In the genomic region with DNA sequence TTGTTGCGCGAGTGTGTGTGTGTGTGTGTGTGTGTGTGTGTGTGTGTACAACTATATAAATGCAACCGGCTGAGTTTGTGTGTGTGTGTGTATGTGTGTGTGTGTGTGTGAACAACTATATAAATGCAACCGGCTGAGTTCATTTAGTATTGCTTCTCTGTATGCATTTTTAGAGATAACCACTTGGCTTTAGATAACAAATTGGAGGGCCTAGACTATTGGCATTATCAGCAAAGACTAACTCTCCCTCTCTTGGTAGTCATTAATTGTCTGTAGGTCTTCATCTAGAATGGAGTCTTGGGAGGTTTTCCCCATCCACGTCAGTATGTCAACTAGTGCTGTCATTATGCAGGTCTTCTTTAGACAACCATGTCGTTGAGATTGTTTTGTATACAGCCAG, we compare ENCODE assay signal across 25 mouse cellular contexts. TPM values are rescaled to one million over a fixed set of nuclear protein-coding genes. Genes with fewer than 3 reads are reported as not detected.
A peak's percentile ranks its signal among the peaks of the same experiment; 100 is the strongest.
DNase-seq lines count a peak whose midpoint lies in the region; ATAC-seq and TF ChIP-seq lines count a peak whose summit lies in the region.
"Had no signal": no experiment of that assay in that cellular context is flagged by ENCODE, and none has a peak within 500 bp of the region (broad histone marks: within the 10 kb centered on the region; RNA-seq: fewer than 3 reads in every experiment).

No protein-coding gene starts in this region.

- H3K9me3 ChIP-seq in liver, embryonic 12.5 days (replicated peaks), result no peaks in the 10 kb centered on the region
- no peaks in the 10 kb centered on the region for H3K9me3 ChIP-seq in liver, embryonic 14.5 days (ENCODE audit: control insufficient read depth, low read length)
- H3K9me3 ChIP-seq in liver, embryonic 16.5 days (replicated peaks; ENCODE audit: control insufficient read depth, low read length), result no peaks in the 10 kb centered on the region
- H3K9me3 ChIP-seq: embryonic facial prominence, embryonic 10.5 days; embryonic facial prominence, embryonic 12.5 days; forebrain, embryonic 10.5 days; forebrain, embryonic 12.5 days had no signal

- H3K36me3 ChIP-seq in liver, embryonic 12.5 days, result peaks cover 32% of the 10 kb centered on the region
- peaks cover 11% of the 10 kb centered on the region for H3K36me3 ChIP-seq in liver, embryonic 14.5 days (replicated peaks; ENCODE audit: control insufficient read depth, insufficient read depth, low read depth)
- no peaks in the 10 kb centered on the region; the same call in 1 of the 2 replicates for H3K36me3 ChIP-seq in liver, embryonic 16.5 days (ENCODE audit: control insufficient read depth, insufficient read depth)

- TF ChIP-seq EP300 in liver, embryonic 14.5 days (IDR thresholded peaks at IDR 0.05; ENCODE audit: low read depth), result no peak

- no peak overlapping the region; the same call in 1 of the 2 replicates for H3K27ac ChIP-seq in liver, embryonic 12.5 days
- no peak overlapping the region for H3K27ac ChIP-seq in liver, embryonic 14.5 days
- H3K27ac ChIP-seq in liver, embryonic 16.5 days (ENCODE audit: low read length), result no peak overlapping the region
- H3K27ac ChIP-seq: embryonic facial prominence, embryonic 10.5 days; embryonic facial prominence, embryonic 12.5 days; forebrain, embryonic 10.5 days; forebrain, embryonic 12.5 days had no signal

- H3K4me3 ChIP-seq in liver, embryonic 12.5 days, result no peak overlapping the region
- H3K4me3 ChIP-seq in liver, embryonic 14.5 days (ENCODE audit: insufficient read depth in 1 of 2, low read depth in 2 of 2, low read length in 2 of 2), result no peak overlapping the region
- H3K4me3 ChIP-seq in liver, embryonic 16.5 days (ENCODE audit: low read depth, low read length), result no peak overlapping the region
- H3K4me3 ChIP-seq: embryonic facial prominence, embryonic 10.5 days; embryonic facial prominence, embryonic 12.5 days; forebrain, embryonic 10.5 days; forebrain, embryonic 12.5 days had no signal

- no peak overlapping the region for H3K9ac ChIP-seq in liver, embryonic 12.5 days
- H3K9ac ChIP-seq in liver, embryonic 14.5 days (replicated peaks), result no peak overlapping the region
- no peak overlapping the region for H3K9ac ChIP-seq in liver, embryonic 16.5 days (ENCODE audit: low read depth, low read length)
- H3K9ac ChIP-seq: embryonic facial prominence, embryonic 12.5 days; forebrain, embryonic 12.5 days had no signal

- DNase-seq in liver, result no peak
- DNase-seq in liver, embryonic 14.5 days (ENCODE audit: low read depth in 3 of 3, low spot score in 3 of 3), result no peak
- no peak for DNase-seq in embryo, embryonic 9.5 days (ENCODE audit: extremely low spot score)
- no peak for DNase-seq in cerebellum, adult 8-10 months
- DNase-seq: adrenal gland, adult 8-10 months; adrenal gland, postnatal 14 days; adrenal gland, postnatal 36 days; cerebellum, adult 11-12 months; cerebellum, adult 2 months; cerebellum, adult 9-11 months; cerebellum, postnatal 14 days; cerebellum, postnatal 36 days; embryo, embryonic 11 days had no signal

- peaks cover 21% of the 10 kb centered on the region for H3K4me1 ChIP-seq in liver, embryonic 12.5 days
- peaks cover 11 to 16% of the 10 kb centered on the region in 2 experiments for H3K4me1 ChIP-seq in liver, embryonic 14.5 days (replicated peaks; ENCODE audit: control insufficient read depth in 2 of 2, insufficient read depth in 2 of 2, low read length in 1 of 2)
- H3K4me1 ChIP-seq in liver, embryonic 16.5 days (ENCODE audit: control insufficient read depth, low read depth, low read length), result peaks cover 6% of the 10 kb centered on the region
- H3K4me1 ChIP-seq: embryonic facial prominence, embryonic 10.5 days; embryonic facial prominence, embryonic 12.5 days; forebrain, embryonic 10.5 days; forebrain, embryonic 12.5 days had no signal

- H3K4me2 ChIP-seq in liver, embryonic 12.5 days, result 0 out of 2 replicates have a peak overlapping the region, but pooled peaks have one; percentile 1
- H3K4me2 ChIP-seq in liver, embryonic 14.5 days (ENCODE audit: low read depth), result peak overlapping the region; percentile 11; the same call in 1 of the 2 replicates
- no peak overlapping the region for H3K4me2 ChIP-seq in liver, embryonic 16.5 days (ENCODE audit: low read depth, low read length)
- H3K4me2 ChIP-seq: embryonic facial prominence, embryonic 12.5 days; forebrain, embryonic 12.5 days had no signal

- H3K27me3 ChIP-seq in liver, embryonic 12.5 days (replicated peaks), result no peaks in the 10 kb centered on the region
- H3K27me3 ChIP-seq in liver, embryonic 14.5 days (ENCODE audit: control insufficient read depth, insufficient read depth, low read length), result no peaks in the 10 kb centered on the region
- no peaks in the 10 kb centered on the region for H3K27me3 ChIP-seq in liver, embryonic 16.5 days (ENCODE audit: control insufficient read depth, insufficient read depth, low read depth, low read length)
- H3K27me3 ChIP-seq: embryonic facial prominence, embryonic 12.5 days; forebrain, embryonic 12.5 days; Patski had no signal

- ATAC-seq in liver, embryonic 12.5 days, result peak; percentile 52; the same call in 1 of the 2 replicates
- ATAC-seq in erythroid progenitor cell, adult 5-6 weeks (replicated peaks; ENCODE audit: low FRiP score, poor library complexity, severe bottlenecking), result 0 out of 2 replicates have a peak, but pooled peaks have one; percentile 41
- 0 out of 2 replicates have a peak, but pooled peaks have one; percentile 42 for ATAC-seq in liver, embryonic 14.5 days (ENCODE audit: insufficient read depth)
- ATAC-seq in liver, embryonic 16.5 days (ENCODE audit: low read depth), result peak; percentile 51
- ATAC-seq in granulocyte monocyte progenitor cell, adult 5-6 weeks (replicated peaks; ENCODE audit: poor library complexity, severe bottlenecking), result no peak
- ATAC-seq: activated CD4-positive, CD25-positive, alpha-beta regulatory T cell, adult 4 months; forebrain, embryonic 14.5 days; forebrain, embryonic 16.5 days; Patski had no signal

- WGBS in liver, embryonic 12.5 days (ENCODE audit: insufficient replicate concordance), result 65% methylated on average over 6 of the region's 6 CpGs
- 62% methylated on average over 6 of the region's 6 CpGs for WGBS in liver, embryonic 14.5 days (ENCODE audit: insufficient replicate concordance)
- WGBS in liver, embryonic 16.5 days (ENCODE audit: insufficient replicate concordance), result 63% methylated on average over 6 of the region's 6 CpGs

- TF ChIP-seq CTCF in liver, embryonic 14.5 days (IDR thresholded peaks at IDR 0.05; ENCODE audit: low read depth), result no peak

RNA-seq across cellular contexts. Expression of a gene that starts 37.6 kb away (rescaled TPM):
- 41.1 and 44.4 TPM in 2 replicates for polyA plus RNA-seq in liver, embryonic 12.5 days (2016; fragmentation: Nextera tagmentation; extraction: Ambion mirVana)
- 256 and 266 TPM in 2 replicates for total RNA-seq in erythroid progenitor cell, adult 5-6 weeks (2015; ENCODE audit: low replicate concordance)
- total RNA-seq in erythroid progenitor cell, adult 5-6 weeks (2017; ENCODE audit: low replicate concordance), result 264 and 267 TPM in 2 replicates
- 28.3 and 31.2 TPM in 2 replicates for polyA plus RNA-seq in liver, embryonic 14.5 days (2012; rRNA removed)
- 26.8 and 29.7 TPM in 2 replicates for polyA plus RNA-seq in liver, embryonic 14.5 days (2014; fragmentation: Nextera tagmentation; extraction: Ambion mirVana)
- 58.2 and 62.5 TPM in 2 replicates for polyA plus RNA-seq in liver, embryonic 16.5 days (2015; fragmentation: Nextera tagmentation; extraction: Ambion mirVana)
- 10.1 and 14.9 TPM in 2 replicates for total RNA-seq in granulocyte monocyte progenitor cell, adult 5-6 weeks (2014; fragmentation: Nextera tagmentation)
- 12.0 TPM in 2 replicates for total RNA-seq in granulocyte monocyte progenitor cell, adult 5-6 weeks (2017)
